Mouse (Mus musculus) megakaryocyte, embryonic 14.5 days (primary cell): ENCODE measurements around the gene Lats2.

Experiments used
- FLI1 ChIP-seq: IDR thresholded peaks from 2 replicates; pipeline ENCODE4 v1.6.1; 2012; ENCODE audit warnings: low read length, inconsistent platforms, mixed read lengths
- GATA1 ChIP-seq: IDR thresholded peaks from 3 replicates; pipeline ENCODE4 v1.6.1; 2012; ENCODE audit warnings: mixed read lengths, low read length, inconsistent platforms, borderline replicate concordance

GRCm38 (mm10) chr14:57744547-57744946 is 13.6 kb downstream of the Lats2 start:
- TF ChIP-seq GATA1 (no peak), FLI1 (no peak)
